Mouse (Mus musculus): ENCODE results near the gene Ptprs. TPM values are rescaled to one million over a fixed set of nuclear protein-coding genes. Genes with fewer than 3 reads are reported as not detected.

The Ptprs gene
- total RNA-seq, 1 experiment from 2014 or later: 222 TPM

GRCm38 (mm10) chr17:56424726-56425583, 51.3 kb downstream of the Ptprs start:
- peak; percentile 50 for DNase-seq

DNA sequence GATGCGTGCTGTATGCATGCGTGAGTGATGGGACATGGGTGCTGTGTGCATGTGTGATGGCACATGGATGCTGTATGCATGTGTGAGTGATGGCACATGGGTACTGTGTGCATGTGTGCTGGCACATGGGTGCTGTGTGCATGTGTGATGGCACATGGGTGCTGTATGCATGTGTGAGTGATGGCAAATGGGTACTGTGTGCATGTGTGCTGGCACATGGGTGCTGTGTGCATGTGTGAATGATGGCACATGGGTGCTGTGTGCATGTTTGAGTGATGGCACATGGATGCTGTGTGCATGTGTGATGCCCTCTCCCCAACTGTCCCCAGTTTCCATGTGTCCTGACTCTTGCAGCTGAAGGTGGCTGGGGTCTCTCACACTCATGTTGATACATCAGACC, 56.3 kb downstream of the Ptprs start:
- no peak for DNase-seq

DNA sequence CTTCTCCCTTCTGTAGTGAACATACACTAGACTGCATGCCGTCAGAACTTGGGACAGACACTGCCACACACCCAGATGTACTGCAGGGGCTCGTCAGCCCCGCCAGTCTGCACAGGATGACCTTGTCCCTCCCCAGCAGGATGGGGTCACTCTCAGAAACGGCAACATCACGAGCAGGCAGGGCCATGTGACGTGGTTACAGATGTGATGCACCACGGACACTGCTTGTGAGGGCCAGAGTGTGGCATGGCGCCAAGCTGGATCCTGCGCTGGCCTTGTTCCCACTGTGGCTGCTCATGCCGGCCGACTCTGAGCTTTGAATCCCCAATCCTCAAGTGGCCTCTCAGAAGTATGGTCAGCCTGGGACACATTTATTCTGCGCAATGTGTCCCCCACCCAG, 58.0 kb downstream of the Ptprs start:
- DNase-seq: peak; percentile 84

DNA sequence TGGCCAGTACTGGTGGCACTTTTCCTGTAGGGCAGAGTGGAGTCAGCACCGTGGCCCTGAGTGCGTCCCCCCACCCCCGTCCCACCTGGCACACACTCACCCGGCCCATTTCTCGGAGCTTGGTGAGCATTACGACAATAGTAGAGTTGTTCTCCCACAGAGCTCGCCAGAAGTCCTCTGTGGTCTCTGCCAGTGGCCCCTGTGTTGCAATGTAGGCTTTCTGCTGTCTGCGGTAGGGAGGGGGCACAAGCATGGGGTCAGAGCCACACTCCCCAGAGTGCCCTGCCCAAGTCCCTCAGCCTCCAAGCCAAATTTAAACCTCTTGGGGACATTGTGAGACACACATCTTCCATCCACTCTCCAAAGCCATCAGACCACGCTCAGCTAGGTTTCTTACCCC, 61.5 kb downstream of the Ptprs start:
- no peak for DNase-seq

DNA sequence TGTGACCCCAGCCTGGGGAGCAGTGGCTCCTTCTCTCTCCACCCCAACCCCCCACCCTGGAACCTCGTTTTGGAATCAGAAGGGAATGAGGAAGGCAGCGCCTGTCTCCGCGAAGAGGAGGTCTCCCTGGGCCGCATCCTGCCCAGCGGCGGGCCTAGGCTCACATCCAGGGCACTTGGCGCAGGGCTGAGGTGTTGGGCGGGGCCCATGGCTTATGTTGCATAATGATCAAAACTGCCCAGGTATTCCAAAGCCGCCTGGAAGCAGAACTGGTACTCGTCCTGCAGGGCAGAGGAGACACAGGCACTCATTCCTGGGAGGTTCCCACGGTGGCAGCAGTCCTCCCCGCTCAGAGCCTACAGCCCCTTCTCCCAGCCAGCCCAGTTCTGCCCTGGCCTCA, 63.2 kb downstream of the Ptprs start:
- DNase-seq: peak; percentile 38

- DNase-seq: no peak
Observed at GRCm38 (mm10) chr17:56411437-56411836, 64.8 kb downstream of the Ptprs start.

DNA sequence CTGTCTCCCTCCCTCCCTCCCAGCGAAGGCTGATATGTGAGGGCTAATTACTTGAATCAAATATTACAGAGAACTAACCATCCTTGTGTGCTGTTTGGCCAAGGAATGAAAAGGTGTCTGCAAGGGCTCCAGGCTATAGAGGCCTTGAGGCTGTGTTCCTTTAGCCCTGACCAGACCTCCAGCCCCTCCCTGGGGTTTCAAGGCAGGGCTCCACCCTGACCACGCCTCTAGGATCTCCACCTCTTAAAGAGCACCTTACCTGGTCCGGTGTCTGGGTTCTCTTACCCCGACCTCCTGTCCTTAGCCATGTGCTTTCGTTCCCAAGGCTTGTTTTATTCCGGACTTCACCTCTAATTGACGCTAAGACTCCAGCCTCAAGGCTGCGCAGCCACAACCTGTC, 66.5 kb downstream of the Ptprs start:
- DNase-seq: no peak

GRCm38 (mm10) chr17:56408965-56409625, 67.2 kb downstream of the Ptprs start:
- DNase-seq: no peak

DNA sequence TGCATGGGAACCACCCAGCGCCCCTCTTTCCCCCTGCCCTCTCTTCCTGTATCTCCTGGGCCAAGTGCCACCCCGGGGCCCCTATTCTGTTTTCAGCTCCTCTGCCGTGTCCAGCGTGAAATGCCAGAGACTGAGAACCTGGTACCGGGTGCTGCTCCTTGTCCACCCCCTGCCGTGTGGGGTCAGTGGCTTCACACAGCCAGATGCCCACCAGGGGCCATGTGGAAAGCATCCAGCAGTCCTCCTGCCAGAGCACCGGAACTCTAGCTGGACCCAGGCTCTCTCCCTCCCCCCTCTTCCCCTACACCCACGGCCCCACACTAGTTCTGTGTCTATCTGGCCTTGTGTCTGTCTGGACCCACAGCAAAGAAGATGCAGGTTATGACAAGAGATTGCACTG, 68.9 kb downstream of the Ptprs start:
- no peak for DNase-seq

GRCm38 (mm10) chr17:56406878-56407277, 69.4 kb downstream of the Ptprs start:
- DNase-seq: no peak

DNA sequence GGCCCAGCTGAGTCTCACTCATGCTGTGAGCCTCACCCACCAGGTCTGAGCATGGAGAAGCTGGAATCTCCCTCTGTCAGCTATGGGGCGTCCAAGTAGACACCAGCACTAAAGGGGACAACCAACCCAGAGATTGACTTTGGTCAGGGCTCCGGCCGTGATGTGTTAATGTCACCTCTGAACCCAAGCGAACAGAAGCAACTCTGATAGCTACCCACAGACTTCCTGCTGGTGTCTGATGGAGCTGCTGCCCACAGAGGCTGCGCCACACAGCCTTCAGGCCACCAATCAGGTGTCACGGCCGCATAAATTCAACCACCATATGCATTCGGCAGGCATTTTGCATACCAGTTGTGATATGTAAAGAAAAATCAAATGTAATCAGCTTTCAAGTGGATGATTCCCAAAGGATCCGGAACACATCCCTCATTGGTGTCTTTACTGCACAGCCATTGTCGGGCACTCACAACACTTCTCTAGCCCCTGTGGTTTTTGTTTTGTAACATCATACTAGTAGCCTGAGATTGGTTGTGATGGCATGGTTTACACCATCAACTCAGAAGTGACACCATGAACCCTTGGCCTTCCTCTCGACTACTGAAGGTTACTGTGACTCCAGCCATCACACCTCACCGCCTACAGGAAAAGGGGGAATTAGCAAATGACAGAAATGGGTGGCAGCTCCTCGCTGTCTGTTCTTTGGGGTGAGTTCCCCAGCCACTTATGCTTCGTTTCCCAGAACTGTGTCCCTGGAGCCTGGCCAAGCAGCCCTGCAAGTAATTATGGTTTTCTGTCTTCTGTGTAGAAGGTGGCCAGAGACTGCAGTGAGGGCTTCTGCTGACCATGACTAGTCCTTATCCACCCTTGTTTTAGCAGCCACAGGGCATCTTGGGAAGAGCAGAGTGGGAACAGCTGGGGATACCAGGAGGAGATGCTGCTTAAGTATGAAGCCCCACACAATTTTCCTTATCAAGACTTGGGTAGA, 70.1 kb downstream of the Ptprs start:
- no peak for DNase-seq

DNA sequence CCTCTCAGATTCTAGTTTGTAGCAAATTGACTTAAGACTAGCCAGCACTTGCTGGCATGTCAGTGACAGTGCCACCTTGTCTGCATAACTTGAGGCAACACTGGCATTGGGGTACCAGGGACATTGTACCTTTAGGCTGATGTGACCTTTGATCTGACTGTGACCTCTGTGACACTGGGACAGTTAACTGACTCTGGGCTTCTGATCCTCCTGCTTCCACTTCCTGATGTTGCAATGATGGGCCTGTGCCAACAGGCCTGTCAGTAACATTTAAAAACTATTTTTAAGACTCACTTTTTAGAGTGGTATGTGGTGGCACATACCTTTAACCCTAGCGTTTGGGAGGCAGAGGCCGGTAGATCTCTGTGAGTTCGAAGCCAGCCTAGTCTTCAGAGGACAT, 70.9 kb downstream of the Ptprs start:
- DNase-seq: no peak

DNA sequence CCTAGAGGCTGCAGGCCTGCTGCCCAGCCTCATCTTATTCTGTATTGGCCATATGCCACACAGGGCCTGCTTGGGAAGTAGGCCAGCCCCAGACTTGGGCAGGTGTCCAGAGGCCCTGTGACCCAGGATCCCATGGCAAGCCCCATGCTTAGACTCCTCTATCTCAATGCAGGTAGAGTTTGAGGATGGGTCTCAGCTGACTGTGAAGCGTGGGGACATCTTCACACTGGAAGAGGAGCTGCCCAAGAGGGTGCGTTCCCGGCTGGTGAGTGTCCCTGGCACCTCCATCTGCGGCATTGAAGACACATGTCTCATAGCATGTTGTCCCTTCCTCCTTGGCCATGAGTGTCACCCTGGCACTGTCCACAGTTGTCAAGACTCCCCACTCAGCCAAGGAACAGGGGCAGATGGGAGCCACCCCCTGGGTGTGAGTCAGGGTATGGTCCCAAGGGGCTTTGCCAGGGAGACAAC, 75.2 kb downstream of the Ptprs start:
- DNase-seq: no peak

- DNase-seq: no peak
Observed at GRCm38 (mm10) chr17:56400221-56400620, 76.1 kb downstream of the Ptprs start.

DNA sequence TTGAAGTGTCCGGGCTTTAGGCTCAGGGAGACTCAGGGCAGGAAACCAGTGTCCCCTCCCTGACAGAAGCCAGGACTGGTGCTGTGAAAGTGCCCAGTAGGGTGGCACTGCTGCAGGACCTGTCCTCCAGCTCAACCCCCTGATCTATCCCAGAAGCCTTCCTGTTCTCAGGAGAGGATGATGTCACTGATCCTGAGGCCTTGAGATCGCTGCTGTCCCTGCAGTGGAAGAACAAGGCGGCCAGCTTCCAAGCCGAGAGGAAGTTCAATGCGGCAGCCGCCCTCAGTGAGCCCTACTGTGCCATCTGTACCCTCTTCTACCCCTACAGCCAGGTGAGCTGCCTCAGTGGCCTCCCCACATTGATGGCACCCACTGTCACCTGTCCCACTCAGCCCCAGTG, 80.2 kb downstream of the Ptprs start:
- peak; percentile 35 for DNase-seq

GRCm38 (mm10) chr17:56393889-56394288, 82.4 kb downstream of the Ptprs start:
- peak; percentile 60 for DNase-seq

DNA sequence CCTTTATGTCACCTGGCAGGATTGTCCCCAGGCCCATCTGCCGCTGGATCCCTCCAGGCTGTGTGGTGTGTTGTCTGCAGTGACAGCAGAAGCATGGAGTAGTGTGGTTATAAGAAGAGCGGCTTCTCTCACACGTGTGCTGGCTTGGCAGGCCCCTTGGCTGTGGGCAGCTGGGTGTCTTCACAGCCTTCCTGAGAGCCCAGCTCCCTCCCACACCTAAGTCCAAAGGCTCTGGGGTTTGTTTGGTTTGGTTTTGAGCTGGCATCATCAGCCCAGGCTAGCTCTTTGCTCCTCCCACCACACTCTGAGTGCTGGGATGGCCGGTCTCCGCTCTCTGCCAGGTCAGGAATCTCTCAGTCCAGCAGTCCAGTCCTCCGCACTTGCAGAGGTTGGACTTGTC, 83.0 kb downstream of the Ptprs start:
- DNase-seq: no peak

GRCm38 (mm10) chr17:56387612-56388011, 88.7 kb downstream of the Ptprs start:
- no peak for DNase-seq

DNA sequence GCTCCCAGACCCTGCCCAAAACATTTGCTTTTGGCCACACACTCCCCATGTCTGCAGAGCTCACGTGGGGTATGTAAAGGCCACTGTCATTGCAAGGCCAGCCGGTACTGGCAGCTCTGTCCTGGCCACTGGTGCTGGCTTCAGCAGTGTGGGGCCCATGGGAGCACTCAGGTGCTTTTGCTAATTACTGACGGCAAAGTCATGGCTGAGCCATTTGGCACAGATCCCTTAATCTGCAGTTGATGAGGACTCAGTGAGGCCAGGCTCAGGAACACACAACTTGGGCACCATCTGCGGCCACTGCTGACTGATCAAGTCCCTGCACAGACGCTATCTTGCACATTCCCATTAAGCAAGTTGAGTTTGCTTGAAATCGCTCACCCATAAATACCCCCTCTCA, 91.4 kb downstream of the Ptprs start:
- DNase-seq: no peak

DNA sequence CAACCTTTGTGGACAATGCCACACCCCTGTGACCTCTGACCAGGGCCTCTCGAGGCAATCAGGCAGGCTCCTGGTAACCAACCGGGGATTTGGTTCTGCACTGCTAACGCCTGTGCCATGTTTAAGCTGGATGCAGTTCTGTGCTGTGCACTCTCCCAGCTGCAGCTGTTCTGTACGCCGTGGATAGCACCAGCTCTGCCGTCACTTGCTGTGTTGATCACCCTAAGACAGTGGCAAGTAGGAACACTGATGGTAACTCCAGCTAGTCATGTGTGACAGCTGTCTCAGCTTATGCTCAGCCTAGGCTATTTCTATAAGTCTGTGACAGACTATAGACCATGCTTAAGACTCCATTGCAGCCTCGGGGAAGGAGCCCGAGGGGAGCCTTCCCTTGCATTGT, 93.3 kb downstream of the Ptprs start:
- no peak for DNase-seq

GRCm38 (mm10) chr17:56381183-56381582, 95.1 kb downstream of the Ptprs start:
- DNase-seq: no peak

- DNase-seq: no peak
Observed at GRCm38 (mm10) chr17:56380286-56380685, 96.0 kb downstream of the Ptprs start.
